Mouse (Mus musculus): Measurements from ENCODE around the gene Lrrc29. TPM values are rescaled to one million over a fixed set of nuclear protein-coding genes. Genes with fewer than 3 reads are reported as not detected.
A peak's percentile ranks its signal among the peaks of the same experiment; 100 is the strongest.
"Not testable (repeated sequence)": the region's sequence is repeated elsewhere in the genome, so short reads cannot be mapped to it uniquely, and the experiment has no call there.

Lrrc29 gene
- polyA plus RNA-seq, 1 experiment from 2014 or later = 1.3 TPM

GRCm38 (mm10) chr8:105291802-105292201 lies 34.3 kb downstream of the Lrrc29 start:
- H3K9me3 ChIP-seq; H3K27ac ChIP-seq (replicated peaks); H3K4me3 ChIP-seq; DNase-seq (ENCODE audit: low spot score); H3K36me3 ChIP-seq (replicated peaks): not testable (repeated sequence)
- Histone ChIP-seq H3K4me1 (peaks cover 35% of the 10 kb centered on the region), H3K27me3 (replicated peaks; ENCODE audit: low read depth, poor library complexity, severe bottlenecking) (peaks cover 43% of the 10 kb centered on the region)
- 66% methylated on average over 3 of the region's 3 CpGs for WGBS

GRCm38 (mm10) chr8:105291364-105291763 lies 34.7 kb downstream of the Lrrc29 start:
- 88% methylated on average over 8 of the region's 8 CpGs for WGBS

GRCm38 (mm10) chr8:105290554-105291314 lies 35.3 kb downstream of the Lrrc29 start:
- H3K27ac ChIP-seq (replicated peaks) = no peak overlapping the region
- peaks cover 31% of the 10 kb centered on the region for H3K4me1 ChIP-seq
- H3K27me3 ChIP-seq (replicated peaks; ENCODE audit: low read depth, poor library complexity, severe bottlenecking) = peaks cover 46% of the 10 kb centered on the region
- no peaks in the 10 kb centered on the region for H3K9me3 ChIP-seq
- peak; percentile 90 for DNase-seq (ENCODE audit: low spot score)
- H3K4me3 ChIP-seq = peak overlapping the region; percentile 69
- 6% methylated on average over 31 of the region's 31 CpGs for WGBS
- no peaks in the 10 kb centered on the region for H3K36me3 ChIP-seq (replicated peaks)

More at GRCm38 (mm10) chr8:105291364-105291763, 34.7 kb downstream of the Lrrc29 start:
- H3K9me3 ChIP-seq; H3K36me3 ChIP-seq (replicated peaks); DNase-seq (ENCODE audit: low spot score); H3K4me3 ChIP-seq; H3K27ac ChIP-seq (replicated peaks): not testable (repeated sequence)
- Histone ChIP-seq H3K4me1 (peaks cover 31% of the 10 kb centered on the region), H3K27me3 (replicated peaks; ENCODE audit: low read depth, poor library complexity, severe bottlenecking) (peaks cover 47% of the 10 kb centered on the region)

- H3K27me3 ChIP-seq (replicated peaks; ENCODE audit: low read depth, poor library complexity, severe bottlenecking) = peaks cover 51% of the 10 kb centered on the region
- DNase-seq (ENCODE audit: low spot score) = peak; percentile 71
- peak within 1 kb of the TSS; percentile 94 for H3K27ac ChIP-seq (replicated peaks)
- H3K9me3 ChIP-seq = no peaks in the 10 kb centered on the region
- peak within 1 kb of the TSS; percentile 69 for H3K4me3 ChIP-seq
- H3K4me1 ChIP-seq = peaks cover 31% of the 10 kb centered on the region
- 2% methylated on average over 43 of the region's 43 CpGs for WGBS
- peaks cover 7% of the 10 kb centered on the region for H3K36me3 ChIP-seq (replicated peaks)
These were observed 36.1 kb downstream of the Lrrc29 start, which contains the start of gene 4931428F04Rik for GRCm38 (mm10) chr8:105289805-105290460. TSS of gene 4931428F04Rik (minus strand) at chr8:105289864.

- peak overlapping the region; percentile 69 for H3K4me3 ChIP-seq
- peaks cover 31% of the 10 kb centered on the region for H3K4me1 ChIP-seq
- peak; percentile 95 for DNase-seq (ENCODE audit: low spot score)
- H3K36me3 ChIP-seq (replicated peaks) = peaks cover 13% of the 10 kb centered on the region
- under 1% methylated on average over 53 of the region's 53 CpGs for WGBS
- H3K27ac ChIP-seq (replicated peaks) = peak overlapping the region; percentile 94
- peaks cover 59% of the 10 kb centered on the region for H3K27me3 ChIP-seq (replicated peaks; ENCODE audit: low read depth, poor library complexity, severe bottlenecking)
- H3K9me3 ChIP-seq = no peaks in the 10 kb centered on the region
These were observed 36.9 kb downstream of the Lrrc29 start for GRCm38 (mm10) chr8:105288958-105289732.

- H3K27me3 ChIP-seq (replicated peaks; ENCODE audit: low read depth, poor library complexity, severe bottlenecking) = peaks cover 58% of the 10 kb centered on the region
- WGBS = 92% methylated on average over 5 of the region's 5 CpGs
- H3K9me3 ChIP-seq = no peaks in the 10 kb centered on the region
- DNase-seq (ENCODE audit: low spot score) = no peak
- H3K4me1 ChIP-seq = peaks cover 33% of the 10 kb centered on the region
- H3K27ac ChIP-seq (replicated peaks) = no peak overlapping the region
- H3K36me3 ChIP-seq (replicated peaks) = peaks cover 15% of the 10 kb centered on the region
- peak overlapping the region; percentile 69 for H3K4me3 ChIP-seq
These were observed 37.8 kb downstream of the Lrrc29 start for GRCm38 (mm10) chr8:105288231-105288630.

GRCm38 (mm10) chr8:105286907-105287306 lies 39.2 kb downstream of the Lrrc29 start:
- peaks cover 60% of the 10 kb centered on the region for H3K27me3 ChIP-seq (replicated peaks; ENCODE audit: low read depth, poor library complexity, severe bottlenecking)
- peaks cover 37% of the 10 kb centered on the region for H3K4me1 ChIP-seq
- no peak overlapping the region for H3K27ac ChIP-seq (replicated peaks)
- H3K4me3 ChIP-seq = no peak overlapping the region
- no peaks in the 10 kb centered on the region for H3K9me3 ChIP-seq
- WGBS = 87% methylated on average over 4 of the region's 4 CpGs
- peaks cover 28% of the 10 kb centered on the region for H3K36me3 ChIP-seq (replicated peaks)
- DNase-seq (ENCODE audit: low spot score) = no peak

GRCm38 (mm10) chr8:105285514-105285913 lies 40.6 kb downstream of the Lrrc29 start:
- Histone ChIP-seq H3K36me3 (replicated peaks) (peaks cover 39% of the 10 kb centered on the region), H3K27me3 (replicated peaks; ENCODE audit: low read depth, poor library complexity, severe bottlenecking) (peaks cover 65% of the 10 kb centered on the region), H3K27ac (replicated peaks) (no peak overlapping the region), H3K4me3 (no peak overlapping the region), H3K9me3 (no peaks in the 10 kb centered on the region), H3K4me1 (peaks cover 34% of the 10 kb centered on the region)
- DNase-seq (ENCODE audit: low spot score) = no peak
- WGBS = 40% methylated on average over 12 of the region's 12 CpGs

- Histone ChIP-seq H3K36me3 (replicated peaks) (peaks cover 40% of the 10 kb centered on the region), H3K27me3 (replicated peaks; ENCODE audit: low read depth, poor library complexity, severe bottlenecking) (peaks cover 79% of the 10 kb centered on the region), H3K27ac (replicated peaks) (no peak overlapping the region), H3K9me3 (no peaks in the 10 kb centered on the region), H3K4me1 (peaks cover 19% of the 10 kb centered on the region), H3K4me3 (no peak overlapping the region)
- peak; percentile 67 for DNase-seq (ENCODE audit: low spot score)
- 28% methylated on average over 23 of the region's 23 CpGs for WGBS
These were observed 43.0 kb downstream of the Lrrc29 start for GRCm38 (mm10) chr8:105283074-105283473.

- DNase-seq (ENCODE audit: low spot score) = no peak
- 90% methylated on average over 4 of the region's 4 CpGs for WGBS
- Histone ChIP-seq H3K4me1 (peaks cover 15% of the 10 kb centered on the region), H3K36me3 (replicated peaks) (peaks cover 40% of the 10 kb centered on the region), H3K4me3 (no peak overlapping the region), H3K9me3 (no peaks in the 10 kb centered on the region), H3K27me3 (replicated peaks; ENCODE audit: low read depth, poor library complexity, severe bottlenecking) (peaks cover 88% of the 10 kb centered on the region), H3K27ac (replicated peaks) (no peak overlapping the region)
These were observed 43.8 kb downstream of the Lrrc29 start for GRCm38 (mm10) chr8:105282239-105282638.

- Histone ChIP-seq H3K36me3 (replicated peaks) (peaks cover 40% of the 10 kb centered on the region), H3K27ac (replicated peaks) (no peak overlapping the region), H3K4me1 (peaks cover 15% of the 10 kb centered on the region), H3K4me3 (no peak overlapping the region), H3K27me3 (replicated peaks; ENCODE audit: low read depth, poor library complexity, severe bottlenecking) (peaks cover 91% of the 10 kb centered on the region), H3K9me3 (no peaks in the 10 kb centered on the region)
- DNase-seq (ENCODE audit: low spot score) = no peak
- 92% methylated on average over 12 of the region's 12 CpGs for WGBS
These were observed 44.3 kb downstream of the Lrrc29 start for GRCm38 (mm10) chr8:105281821-105282220.

GRCm38 (mm10) chr8:105280567-105280966 lies 45.5 kb downstream of the Lrrc29 start:
- Histone ChIP-seq H3K9me3 (no peaks in the 10 kb centered on the region), H3K4me1 (peaks cover 26% of the 10 kb centered on the region), H3K4me3 (no peak overlapping the region), H3K36me3 (replicated peaks) (peaks cover 39% of the 10 kb centered on the region), H3K27me3 (replicated peaks; ENCODE audit: low read depth, poor library complexity, severe bottlenecking) (peaks cover 98% of the 10 kb centered on the region), H3K27ac (replicated peaks) (no peak overlapping the region)
- DNase-seq (ENCODE audit: low spot score) = no peak
- WGBS = 69% methylated on average over 3 of the region's 3 CpGs

All from embryonic facial prominence, embryonic 10.5 days (tissue).